Comparison of ENCODE assay signal across 16 mouse cellular contexts in genomic region chr7:139253462-139253861, GRCm38 (mm10). TPM values are rescaled to one million over a fixed set of nuclear protein-coding genes. Genes with fewer than 3 reads are reported as not detected.
DNase-seq lines count a peak whose midpoint lies in the region; ATAC-seq lines count a peak whose summit lies in the region.
"Had no signal": no experiment of that assay in that cellular context is flagged by ENCODE, and none has a peak within 500 bp of the region (broad histone marks: within the 10 kb centered on the region; RNA-seq: fewer than 3 reads in every experiment).

No protein-coding gene starts in this region.

- 23% methylated on average over 3 of the region's 3 CpGs for WGBS in heart, embryonic 13.5 days
- 47% methylated on average over 3 of the region's 3 CpGs for WGBS in lung, embryonic 16.5 days
- 54% methylated on average over 3 of the region's 3 CpGs for WGBS in intestine, embryonic 16.5 days
- 47% methylated on average over 3 of the region's 3 CpGs for WGBS in stomach, embryonic 15.5 days

- no peak for DNase-seq in heart, adult 18-20 months
- no peak for DNase-seq in lung, postnatal 10 days
- no peak for DNase-seq in retina, embryonic 14.5 days (ENCODE audit: low spot score)
- DNase-seq in kidney, adult 11 months = no peak
- DNase-seq: cerebellum, adult 11 months; kidney, adult 8-10 months; thymus, postnatal 14 days had no signal

- peaks cover 66% of the 10 kb centered on the region for H3K4me1 ChIP-seq in heart, embryonic 13.5 days
- peaks cover 65% of the 10 kb centered on the region for H3K4me1 ChIP-seq in lung, embryonic 16.5 days (replicated peaks; ENCODE audit: control insufficient read depth, insufficient read depth, low read length)
- peaks cover 69% of the 10 kb centered on the region for H3K4me1 ChIP-seq in intestine, embryonic 16.5 days (ENCODE audit: control insufficient read depth, insufficient read depth, low read length)
- H3K4me1 ChIP-seq in stomach, embryonic 15.5 days = peaks cover 64% of the 10 kb centered on the region

- no peak overlapping the region for H3K27ac ChIP-seq in heart, embryonic 13.5 days (replicated peaks)
- peak overlapping the region; percentile 78 for H3K27ac ChIP-seq in lung, embryonic 16.5 days (ENCODE audit: low read length)
- H3K27ac ChIP-seq in intestine, embryonic 16.5 days (ENCODE audit: low read length) = peak overlapping the region; percentile 94
- H3K27ac ChIP-seq in stomach, embryonic 15.5 days = peak overlapping the region; percentile 94; the same call in 1 of the 2 replicates
- H3K27ac ChIP-seq: midbrain, embryonic 10.5 days had no signal

- H3K27me3 ChIP-seq in heart, embryonic 13.5 days (replicated peaks) = no peaks in the 10 kb centered on the region
- no peaks in the 10 kb centered on the region for H3K27me3 ChIP-seq in lung, embryonic 16.5 days (ENCODE audit: control insufficient read depth, insufficient read depth, low read depth, low read length)
- H3K27me3 ChIP-seq in intestine, embryonic 16.5 days (replicated peaks; ENCODE audit: control insufficient read depth, insufficient read depth, low read length) = no peaks in the 10 kb centered on the region
- no peaks in the 10 kb centered on the region for H3K27me3 ChIP-seq in stomach, embryonic 15.5 days (replicated peaks)

- H3K36me3 ChIP-seq in heart, embryonic 13.5 days = peaks cover 39% of the 10 kb centered on the region
- peaks cover 21% of the 10 kb centered on the region for H3K36me3 ChIP-seq in lung, embryonic 16.5 days (ENCODE audit: control insufficient read depth, insufficient read depth, low read length)
- peaks cover 8% of the 10 kb centered on the region; the same call in 1 of the 2 replicates for H3K36me3 ChIP-seq in intestine, embryonic 16.5 days (ENCODE audit: control insufficient read depth, insufficient read depth, low read length)
- H3K36me3 ChIP-seq in stomach, embryonic 15.5 days = peaks cover 12% of the 10 kb centered on the region; the same call in 1 of the 2 replicates

- H3K9ac ChIP-seq in heart, embryonic 13.5 days = peak overlapping the region; percentile 54
- H3K9ac ChIP-seq in lung, embryonic 16.5 days (ENCODE audit: low read length) = peak overlapping the region; percentile 31
- H3K9ac ChIP-seq in intestine, embryonic 16.5 days (ENCODE audit: low read depth, low read length) = peak overlapping the region; percentile 49
- H3K9ac ChIP-seq in stomach, embryonic 15.5 days = no peak overlapping the region

- no peaks in the 10 kb centered on the region for H3K9me3 ChIP-seq in heart, embryonic 13.5 days
- no peaks in the 10 kb centered on the region for H3K9me3 ChIP-seq in lung, embryonic 16.5 days (ENCODE audit: control insufficient read depth, low read length)
- no peaks in the 10 kb centered on the region for H3K9me3 ChIP-seq in intestine, embryonic 16.5 days (ENCODE audit: control insufficient read depth, low read length)
- H3K9me3 ChIP-seq in stomach, embryonic 15.5 days = no peaks in the 10 kb centered on the region
- H3K9me3 ChIP-seq: midbrain, embryonic 10.5 days had no signal

- H3K4me3 ChIP-seq in heart, embryonic 13.5 days = no peak overlapping the region
- no peak overlapping the region for H3K4me3 ChIP-seq in lung, embryonic 16.5 days (ENCODE audit: low read length)
- no peak overlapping the region for H3K4me3 ChIP-seq in intestine, embryonic 16.5 days (ENCODE audit: low read length)
- H3K4me3 ChIP-seq in stomach, embryonic 15.5 days (replicated peaks) = no peak overlapping the region
- H3K4me3 ChIP-seq: midbrain, embryonic 10.5 days; myocyte had no signal

- ATAC-seq in heart, embryonic 13.5 days (ENCODE audit: extremely low read depth, insufficient number of reproducible peaks, low FRiP score, low TSS enrichment) = no peak
- ATAC-seq in lung, embryonic 16.5 days (ENCODE audit: low read depth) = no peak
- ATAC-seq in intestine, embryonic 16.5 days = no peak
- no peak for ATAC-seq in stomach, embryonic 15.5 days (ENCODE audit: insufficient read depth, low FRiP score, low read depth)
- ATAC-seq: forebrain, embryonic 14.5 days had no signal

- H3K4me2 ChIP-seq in heart, embryonic 13.5 days = no peak overlapping the region
- H3K4me2 ChIP-seq in lung, embryonic 16.5 days (ENCODE audit: low read depth, low read length) = no peak overlapping the region
- H3K4me2 ChIP-seq in intestine, embryonic 16.5 days (ENCODE audit: low read depth, low read length) = peak overlapping the region; percentile 79
- H3K4me2 ChIP-seq in stomach, embryonic 15.5 days = peak overlapping the region; percentile 84

RNA-seq across cellular contexts. Expression of gene Pwwp2b, which starts 5.2 kb away (rescaled TPM):
- 7.3 and 8.0 TPM in 2 replicates for polyA plus RNA-seq in heart, embryonic 13.5 days (2015; fragmentation: Nextera tagmentation; extraction: Ambion mirVana)
- total RNA-seq in heart, adult 18-20 months (2021) = 10 to 100 TPM in 1 of 2 experiments, 1 to 10 TPM in 1; 8.8 to 11.3 TPM
- polyA plus RNA-seq in lung, embryonic 16.5 days (2015; fragmentation: Nextera tagmentation; extraction: Ambion mirVana) = 14.8 and 16.8 TPM in 2 replicates
- 24.3 and 26.1 TPM in 2 replicates for polyA plus RNA-seq in intestine, embryonic 16.5 days (2015; fragmentation: Nextera tagmentation; extraction: Ambion mirVana)
- polyA plus RNA-seq in stomach, embryonic 15.5 days (2015; fragmentation: Nextera tagmentation; extraction: Ambion mirVana) = 17.1 and 18.5 TPM in 2 replicates

RNA-seq across cellular contexts. Expression of gene Stk32c, which starts 40.4 kb away (rescaled TPM):
- polyA plus RNA-seq in heart, embryonic 13.5 days (2015; fragmentation: Nextera tagmentation; extraction: Ambion mirVana) = 0.11 TPM in 1 of 2 replicates, not detected in the other
- total RNA-seq in heart, adult 18-20 months (2021) = under 1 TPM; 0.51 to 0.92 TPM
- polyA plus RNA-seq in lung, embryonic 16.5 days (2015; fragmentation: Nextera tagmentation; extraction: Ambion mirVana) = 0.18 TPM in 1 of 2 replicates, not detected in the other
- 0.10 and 0.15 TPM in 2 replicates for polyA plus RNA-seq in intestine, embryonic 16.5 days (2015; fragmentation: Nextera tagmentation; extraction: Ambion mirVana)
- 0.21 and 0.23 TPM in 2 replicates for polyA plus RNA-seq in stomach, embryonic 15.5 days (2015; fragmentation: Nextera tagmentation; extraction: Ambion mirVana)
- total RNA-seq: MEL had no signal
- polyA plus RNA-seq: liver, embryonic 16.5 days had no signal

RNA-seq across cellular contexts. Expression of gene Lrrc27, which starts 40.7 kb away (rescaled TPM):
- polyA plus RNA-seq in heart, embryonic 13.5 days (2015; fragmentation: Nextera tagmentation; extraction: Ambion mirVana) = 2.3 and 3.3 TPM in 2 replicates
- total RNA-seq in heart, adult 18-20 months (2021) = 10 to 100 TPM; 13.6 to 16.2 TPM
- 3.3 and 4.3 TPM in 2 replicates for polyA plus RNA-seq in lung, embryonic 16.5 days (2015; fragmentation: Nextera tagmentation; extraction: Ambion mirVana)
- polyA plus RNA-seq in intestine, embryonic 16.5 days (2015; fragmentation: Nextera tagmentation; extraction: Ambion mirVana) = 4.0 and 4.4 TPM in 2 replicates
- polyA plus RNA-seq in stomach, embryonic 15.5 days (2015; fragmentation: Nextera tagmentation; extraction: Ambion mirVana) = 2.9 and 5.0 TPM in 2 replicates

Comparison
In these comparisons a context has a peak if more than half of its experiments do, and no peak if none do; other contexts are left out.
1. H3K4me2 ChIP-seq: peak in intestine, embryonic 16.5 days (single experiment) and stomach, embryonic 15.5 days (single experiment); none in heart, embryonic 13.5 days (single experiment) and lung, embryonic 16.5 days (single experiment).